Comparison of ENCODE assay signal across 23 mouse cellular contexts in the genomic region with DNA sequence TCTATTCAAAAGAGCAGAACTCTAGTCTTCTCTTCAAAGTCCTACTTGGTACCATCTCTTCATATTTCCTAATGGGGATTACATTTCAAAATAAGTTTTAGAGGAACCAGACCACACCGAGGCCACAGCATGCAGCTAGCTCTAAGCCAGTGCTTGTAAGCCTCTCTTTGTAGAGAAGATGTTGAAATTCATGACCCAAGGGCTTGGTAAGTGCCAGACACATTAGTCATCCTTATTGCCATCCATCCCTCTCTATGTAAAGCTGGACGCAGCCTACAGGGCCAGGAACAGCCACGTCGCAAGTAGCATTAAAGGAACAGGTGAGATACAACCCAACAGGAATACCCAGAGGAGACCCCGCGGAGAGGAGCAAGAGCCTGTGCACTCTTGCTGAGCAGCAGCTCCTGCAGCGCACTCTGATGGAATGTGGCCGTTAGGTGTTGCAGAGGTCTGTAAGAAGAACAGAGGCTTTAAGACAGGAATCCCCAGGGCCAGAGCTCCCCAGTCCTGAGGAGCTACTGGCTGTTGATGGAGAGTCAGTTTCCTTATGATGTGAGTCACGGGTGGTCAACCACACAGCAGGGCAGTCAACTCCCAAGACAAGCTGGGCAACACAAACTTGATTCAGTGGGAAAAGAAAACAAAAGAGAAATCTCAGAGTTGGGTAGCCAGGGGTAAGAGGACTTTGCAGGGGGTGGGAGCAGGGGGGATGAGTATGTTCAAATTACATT. TPM values are rescaled to one million over a fixed set of nuclear protein-coding genes. Genes with fewer than 3 reads are reported as not detected.
A peak's percentile ranks its signal among the peaks of the same experiment; 100 is the strongest.
DNase-seq lines count a peak whose midpoint lies in the region; TF ChIP-seq lines count a peak whose summit lies in the region.
"Had no signal": no experiment of that assay in that cellular context is flagged by ENCODE, and none has a peak within 500 bp of the region (broad histone marks: within the 10 kb centered on the region; RNA-seq: fewer than 3 reads in every experiment).

No protein-coding gene starts in this region.

- H3K4me1 ChIP-seq in heart, adult 2 months (ENCODE audit: control insufficient read depth, insufficient read depth, low read length): peaks cover 4% of the 10 kb centered on the region
- H3K4me1 ChIP-seq in spleen, adult 2 months (ENCODE audit: control insufficient read depth, insufficient read depth, insufficient read length): peaks cover 13% of the 10 kb centered on the region; the same call in 1 of the 2 replicates
- H3K4me1 ChIP-seq in thymus, adult 2 months (replicated peaks; ENCODE audit: control insufficient read depth, insufficient read depth, low read length): peaks cover 11% of the 10 kb centered on the region
- H3K4me1 ChIP-seq: midbrain, embryonic 13.5 days had no signal

- no peak overlapping the region for H3K4me3 ChIP-seq in heart, adult 2 months
- no peak overlapping the region for H3K4me3 ChIP-seq in spleen, adult 2 months (ENCODE audit: extremely low read depth, insufficient read depth, insufficient read length)
- no peak overlapping the region for H3K4me3 ChIP-seq in myocyte
- no peak overlapping the region for H3K4me3 ChIP-seq in thymus, adult 2 months (ENCODE audit: control insufficient read depth, insufficient read depth, low read length)
- H3K4me3 ChIP-seq: embryonic facial prominence, embryonic 13.5 days; forebrain, embryonic 12.5 days; heart, embryonic 13.5 days; limb, embryonic 12.5 days; midbrain, embryonic 13.5 days had no signal

- H3K4me2 ChIP-seq in myocyte (ENCODE audit: low read depth): peak overlapping the region; percentile 77
- H3K4me2 ChIP-seq: embryonic facial prominence, embryonic 13.5 days; forebrain, embryonic 12.5 days; heart, embryonic 13.5 days; limb, embryonic 12.5 days; midbrain, embryonic 13.5 days had no signal

- intact Hi-C loops in heart, adult 2 months (cut with DNase I): no loop called here

- peak; percentile 79 for DNase-seq in heart, adult 11 months
- DNase-seq in heart, adult 2 months: no peak
- no peak for DNase-seq in spleen, adult 2 months (ENCODE audit: low read depth in 1 of 2, low spot score in 2 of 2)
- no peak for DNase-seq in spleen, adult 12 weeks (ENCODE audit: low spot score)
- peak; percentile 92 for DNase-seq in fat pad, adult 2 months (ENCODE audit: extremely low read depth, low read depth, low spot score)
- DNase-seq in thymus, adult 2 months: no peak
- no peak for DNase-seq in layer of hippocampus, postnatal 25 days (ENCODE audit: extremely low spot score in 1 of 2, low spot score in 1 of 2)
- DNase-seq: adrenal gland, adult 8-10 months; cerebellum, adult 9-11 months; gastrocnemius, postnatal 36 days; heart, postnatal 36 days; kidney, postnatal 14 days; lung, postnatal 10 days; right cerebral cortex, adult 18-20 months; thymus, adult 18-20 months had no signal

- no peak for TF ChIP-seq CTCF in heart, adult 2 months (IDR thresholded peaks at IDR 0.05)
- TF ChIP-seq CTCF in spleen, adult 2 months (IDR thresholded peaks at IDR 0.05; ENCODE audit: extremely low read depth, insufficient read depth, insufficient read length, insufficient replicate concordance): no peak
- TF ChIP-seq CTCF in thymus, adult 2 months (IDR thresholded peaks at IDR 0.05; ENCODE audit: borderline replicate concordance, control insufficient read depth, extremely low read depth, insufficient read depth, low read length, poor library complexity): no peak

- no peak overlapping the region for H3ac ChIP-seq in myocyte (ENCODE audit: control insufficient read depth, insufficient read length)

- no peak overlapping the region for H3K27ac ChIP-seq in heart, adult 2 months
- H3K27ac ChIP-seq in spleen, adult 2 months (ENCODE audit: insufficient read depth, low read length): peak overlapping the region; percentile 66; the same call in 1 of the 2 replicates
- no peak overlapping the region for H3K27ac ChIP-seq in thymus, adult 2 months (ENCODE audit: control insufficient read depth, insufficient read depth, low read length)
- H3K27ac ChIP-seq: embryonic facial prominence, embryonic 13.5 days; forebrain, embryonic 12.5 days; heart, embryonic 13.5 days; hindbrain, postnatal 0 days; limb, embryonic 12.5 days; liver, embryonic 14.5 days; midbrain, embryonic 13.5 days had no signal

- no peaks in the 10 kb centered on the region for H3K27me3 ChIP-seq in heart, adult 2 months (ENCODE audit: control insufficient read depth, insufficient read depth, low read length)
- no peaks in the 10 kb centered on the region for H3K27me3 ChIP-seq in spleen, adult 2 months (ENCODE audit: control insufficient read depth, insufficient read depth, low read length)
- no peaks in the 10 kb centered on the region for H3K27me3 ChIP-seq in myocyte (ENCODE audit: control insufficient read depth, insufficient read depth, insufficient read length)
- no peaks in the 10 kb centered on the region for H3K27me3 ChIP-seq in thymus, adult 2 months (ENCODE audit: control insufficient read depth, insufficient read depth, low read length)
- H3K27me3 ChIP-seq: embryonic facial prominence, embryonic 13.5 days; forebrain, embryonic 12.5 days; heart, embryonic 13.5 days; limb, embryonic 12.5 days; midbrain, embryonic 13.5 days had no signal

- TF ChIP-seq EP300 in heart, adult 2 months (IDR thresholded peaks at IDR 0.05; ENCODE audit: insufficient read depth, low read depth, low read length): no peak

- WGBS in heart, adult 2 months: 89% methylated on average over 9 of the region's 9 CpGs
- 87% methylated on average over 9 of the region's 9 CpGs for WGBS in spleen, adult 2 months
- WGBS in thymus, adult 2 months: 97% methylated on average over 9 of the region's 9 CpGs

- no peak for TF ChIP-seq POLR2A in heart, adult 2 months (IDR thresholded peaks at IDR 0.05; ENCODE audit: insufficient read depth, low read depth, low read length)
- no peak for TF ChIP-seq POLR2A in spleen, adult 2 months (IDR thresholded peaks at IDR 0.05; ENCODE audit: low read depth, low read length)
- no peak for TF ChIP-seq POLR2A in myocyte (IDR thresholded peaks at IDR 0.05; ENCODE audit: insufficient read length, low read depth)
- TF ChIP-seq POLR2A in thymus, adult 2 months (IDR thresholded peaks at IDR 0.05; ENCODE audit: control insufficient read depth, extremely low read depth, insufficient read depth, low read length, poor library complexity): no peak

- H3K36me3 ChIP-seq in heart, adult 2 months (ENCODE audit: control insufficient read depth, insufficient read depth, low read length): peaks cover 4% of the 10 kb centered on the region; the same call in 1 of the 2 replicates
- peaks cover 1% of the 10 kb centered on the region; the same call in 1 of the 2 replicates for H3K36me3 ChIP-seq in spleen, adult 2 months (ENCODE audit: control insufficient read depth, insufficient read depth, low read length)
- H3K36me3 ChIP-seq in myocyte (ENCODE audit: control insufficient read depth, insufficient read depth): peaks cover 21% of the 10 kb centered on the region
- peaks cover 12% of the 10 kb centered on the region for H3K36me3 ChIP-seq in thymus, adult 2 months (ENCODE audit: control insufficient read depth, insufficient read depth, low read length)

- 0 out of 2 replicates have a peak, but pooled peaks cover 3% of the 10 kb centered on the region for H3K79me2 ChIP-seq in heart, adult 2 months (replicated peaks; ENCODE audit: control insufficient read depth, insufficient read depth, low read length)
- peaks cover 48% of the 10 kb centered on the region for H3K79me2 ChIP-seq in myocyte (ENCODE audit: control insufficient read depth, insufficient read depth)

- H3K9ac ChIP-seq in heart, adult 2 months (ENCODE audit: low read depth, low read length): no peak overlapping the region
- H3K9ac ChIP-seq: embryonic facial prominence, embryonic 13.5 days; forebrain, embryonic 12.5 days; heart, embryonic 13.5 days; limb, embryonic 12.5 days; liver, embryonic 14.5 days; midbrain, embryonic 13.5 days had no signal

TF ChIP-seq in myocyte, 11 proteins besides CTCF, POLR2A, EP300 and RAD21:
- TF ChIP-seq CEBPB (IDR thresholded peaks at IDR 0.05; ENCODE audit: insufficient read depth, poor library complexity, severe bottlenecking) (peak; percentile 82), TCF3 (IDR thresholded peaks at IDR 0.05; ENCODE audit: insufficient read length, low read depth) (no peak)
TF ChIP-seq in myocyte: peak in this region for 1.

RNA-seq across cellular contexts. Expression of a gene that starts 45.8 kb away (rescaled TPM):
- 10 to 100 TPM; 11.8 to 15.6 TPM for total RNA-seq in heart, adult 2 months (2021)
- 11.2 and 19.3 TPM in 2 replicates for polyA plus RNA-seq in heart, adult 2 months (2012; rRNA removed)
- polyA plus RNA-seq in spleen, adult 2 months (2012; rRNA removed): 18.7 and 20.6 TPM in 2 replicates
- polyA plus RNA-seq in myocyte (2012; fragmentation: generic; extraction: Trizol): 14.5 TPM
- polyA plus RNA-seq in thymus, adult 2 months (2012; rRNA removed): 50.8 and 51.7 TPM in 2 replicates
- total RNA-seq in layer of hippocampus, postnatal 25 days (2021): 10 to 100 TPM; 90.9 to 94.0 TPM

Comparison
In these comparisons a context has a peak if more than half of its experiments do, and no peak if none do; other contexts are left out.
1. DNase-seq: peak in heart, adult 11 months (single experiment) and fat pad, adult 2 months (single experiment); none in heart, adult 2 months (0 of 2), spleen, adult 2 months (0 of 2), spleen, adult 12 weeks (single experiment), thymus, adult 2 months (single experiment) and layer of hippocampus, postnatal 25 days (0 of 2).